Mouse (Mus musculus) heart, adult 9 months (tissue): ENCODE measurements around the gene Zfp30.
A peak's percentile ranks its signal among the peaks of the same experiment; 100 is the strongest.

Experiments used
- DNase-seq, 2 experiments: peaks; one replicate each; pipeline ENCODE4 v3.0.0; 2022; ENCODE audit warnings: low spot score in 2 of 2

Gene Zfp30

GRCm38 (mm10) chr7:29783871-29784551, at the start of gene Zfp30:
TSS of gene Zfp30 (plus strand) at chr7:29783998.
- peak; percentile 82 for DNase-seq

DNA sequence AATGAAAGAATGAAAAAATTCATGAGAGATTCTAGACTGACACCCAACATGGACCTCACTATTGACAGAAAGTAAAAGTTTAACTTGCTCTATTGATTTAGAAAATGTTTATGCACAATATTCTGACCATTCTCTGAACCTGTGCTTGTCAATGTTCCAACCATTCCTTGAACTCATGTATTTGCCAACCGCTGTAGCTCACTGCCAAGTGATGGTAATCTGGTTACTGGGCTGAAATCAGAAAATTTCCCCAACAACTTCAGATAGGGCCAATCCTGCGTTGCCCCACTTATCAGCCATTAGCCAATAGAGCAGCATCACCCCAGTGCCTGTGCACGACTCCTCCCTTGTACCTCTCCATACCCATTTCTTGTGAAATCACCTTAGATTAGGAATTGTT, 41.5 kb upstream of the Zfp30 start:
- no peak for DNase-seq

DNA sequence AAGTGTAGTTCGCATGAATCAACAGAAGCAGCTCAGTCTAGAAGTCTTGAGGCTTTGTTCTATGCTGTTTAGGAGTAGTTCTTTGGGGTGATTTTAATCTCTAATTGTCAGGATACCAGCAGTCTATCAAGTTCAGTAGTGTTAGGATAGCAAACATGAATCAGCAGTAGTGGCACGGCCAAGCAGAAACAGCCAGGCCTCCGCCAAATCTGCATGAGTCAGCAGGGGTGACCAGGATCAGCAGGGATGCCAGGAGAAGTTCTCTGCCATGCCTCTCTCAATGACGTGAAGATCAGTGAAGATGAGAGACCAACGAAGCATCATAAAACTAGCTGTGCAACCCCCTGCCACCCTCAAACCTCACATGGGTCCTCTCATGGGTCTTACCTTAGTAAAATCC, 23.3 kb upstream of the Zfp30 start:
- DNase-seq = no peak

DNA sequence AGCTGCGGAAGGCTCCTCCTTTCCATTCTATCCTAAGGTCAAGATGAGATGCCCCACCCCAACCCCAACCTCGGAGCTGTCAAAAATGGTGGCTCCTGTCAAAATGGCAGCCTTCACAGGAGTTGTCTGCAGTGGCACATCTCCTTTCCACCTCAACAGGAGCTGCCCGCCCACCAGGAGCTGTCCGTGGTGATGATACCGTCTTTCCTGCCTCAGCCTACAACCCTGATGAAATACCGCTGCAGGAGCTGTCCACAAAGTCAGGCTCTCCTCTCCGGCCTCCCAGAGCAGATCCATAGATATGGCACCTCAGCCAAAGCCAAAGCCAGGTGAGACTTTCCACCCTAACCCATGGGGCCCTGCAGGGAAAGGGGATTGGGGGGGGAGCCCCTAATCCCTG, 19.1 kb upstream of the Zfp30 start:
- no peak for DNase-seq

DNA sequence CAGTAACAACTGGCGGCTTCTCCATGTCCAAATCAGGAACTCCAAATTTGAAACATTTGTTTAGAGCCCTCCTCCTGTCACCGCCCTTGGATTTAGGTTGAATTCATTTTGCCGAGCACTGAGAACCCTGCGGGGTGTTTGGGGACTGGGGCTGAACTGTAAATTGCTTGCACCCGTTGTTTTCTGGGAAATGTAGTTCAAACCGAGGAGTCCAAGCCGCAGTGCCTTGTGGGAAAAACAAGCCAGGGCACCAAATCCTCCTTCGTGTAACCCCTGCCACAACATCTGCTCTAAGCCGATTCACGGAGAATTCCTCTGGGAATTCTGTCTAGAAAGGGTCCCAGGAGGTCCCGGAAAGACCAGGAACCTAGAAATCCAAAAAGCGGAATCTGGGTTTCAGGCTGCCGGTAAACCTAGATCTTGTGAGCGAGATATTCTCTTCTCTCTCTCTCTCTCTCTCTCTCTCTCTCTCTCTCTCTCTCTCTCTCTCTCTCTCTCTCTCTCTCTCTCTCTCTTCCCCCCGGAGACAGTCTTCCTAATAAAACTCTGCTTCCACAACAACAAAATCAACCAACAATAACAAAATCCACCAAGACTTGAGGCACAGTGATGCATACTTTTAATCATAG, 16.6 kb upstream of the Zfp30 start:
- peak; percentile 79 to 85 for DNase-seq

GRCm38 (mm10) chr7:29768090-29768900, 15.5 kb upstream of the Zfp30 start, which contains the start of gene Zfp84:
TSS of gene Zfp84 (plus strand) at chr7:29768552.
- peak; percentile 95 to 97 for DNase-seq

GRCm38 (mm10) chr7:29768980-29769379, 14.8 kb upstream of the Zfp30 start:
- DNase-seq = no peak

DNA sequence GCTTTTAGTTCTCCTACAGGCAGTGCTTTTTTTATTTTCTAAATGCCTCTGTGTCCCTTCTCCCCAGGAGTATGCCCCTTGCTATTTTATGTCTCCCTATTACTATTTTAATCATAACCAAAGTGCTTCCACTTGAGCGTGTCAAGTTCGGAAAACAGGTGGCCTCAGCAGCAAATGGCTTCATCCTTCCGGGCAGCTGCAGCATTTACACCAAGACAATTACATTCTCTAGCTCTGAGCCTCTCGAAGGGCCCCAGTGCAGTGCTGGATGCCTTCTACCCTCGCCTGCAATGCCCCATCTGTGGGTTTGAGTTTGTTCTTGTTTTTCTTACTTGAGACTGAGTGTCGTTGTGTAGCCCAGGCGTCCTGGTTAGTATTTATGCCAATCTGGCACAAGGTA, 10.3 kb upstream of the Zfp30 start:
- no peak for DNase-seq

- no peak for DNase-seq
Observed at GRCm38 (mm10) chr7:29774371-29774770, 9.4 kb upstream of the Zfp30 start.

- DNase-seq = no peak
Observed at GRCm38 (mm10) chr7:29776568-29776967, 7.2 kb upstream of the Zfp30 start.

DNA sequence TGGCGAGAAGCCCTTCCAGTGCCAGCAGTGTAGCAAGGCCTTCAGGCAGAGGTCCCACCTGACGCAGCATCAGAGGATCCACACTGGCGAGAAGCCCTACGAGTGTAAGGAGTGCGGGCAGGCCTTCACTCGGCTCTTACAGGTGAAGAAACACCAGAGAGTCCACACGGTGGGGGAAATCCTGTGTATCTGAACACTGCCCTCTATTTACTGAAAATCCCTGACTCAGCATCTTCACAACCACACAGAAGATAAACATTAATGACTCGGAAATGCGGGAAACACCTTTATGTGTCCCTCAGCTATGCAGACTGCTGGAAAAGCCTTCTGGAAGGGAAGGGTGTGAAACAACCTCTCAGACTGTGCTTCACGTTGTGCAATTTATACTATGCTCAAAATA, 6.4 kb upstream of the Zfp30 start:
- DNase-seq = no peak

DNA sequence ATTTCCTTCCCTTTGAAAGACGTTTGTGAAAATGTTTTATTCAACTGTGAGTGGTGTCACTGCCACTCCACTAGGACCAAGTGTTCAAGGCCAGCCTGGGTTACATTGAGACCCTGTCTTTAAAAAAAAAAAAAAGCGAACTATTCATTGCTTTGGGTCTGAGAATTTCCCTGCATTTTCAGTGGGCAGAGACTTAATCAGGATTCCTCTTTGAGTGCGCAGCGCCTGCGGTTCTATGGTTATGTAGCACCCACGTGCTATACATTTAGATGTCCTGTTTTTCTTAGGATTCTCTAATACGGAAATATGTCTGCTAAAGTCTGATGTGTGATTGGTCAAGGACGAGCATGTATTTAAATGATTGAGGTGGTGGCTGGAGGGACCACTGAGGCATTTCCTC, 1.2 kb downstream of the Zfp30 start:
- no peak for DNase-seq

DNA sequence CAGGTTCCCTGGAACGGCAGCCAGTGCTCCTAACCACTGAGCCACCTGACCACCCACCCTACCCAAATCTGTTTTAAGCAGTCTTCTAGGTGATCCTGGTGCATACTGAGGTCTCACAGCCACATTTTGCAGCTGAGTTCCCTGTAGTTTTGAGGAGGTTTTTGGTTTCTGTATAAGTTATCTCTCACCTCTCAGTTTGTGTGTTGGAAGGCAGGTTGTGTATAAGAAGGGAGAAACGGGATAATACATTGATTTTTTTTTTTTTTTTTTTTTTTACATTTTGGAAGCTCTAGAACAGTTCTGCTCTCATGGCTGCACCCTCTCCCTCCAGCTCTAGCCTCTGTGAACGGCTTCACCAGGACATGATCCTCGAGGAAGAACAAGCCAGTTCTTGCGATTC, 2.1 kb downstream of the Zfp30 start:
- no peak for DNase-seq

- DNase-seq = no peak
Observed at GRCm38 (mm10) chr7:29792906-29793305, 9.1 kb downstream of the Zfp30 start.

GRCm38 (mm10) chr7:29807046-29807445, 23.2 kb downstream of the Zfp30 start:
- DNase-seq = no peak

DNA sequence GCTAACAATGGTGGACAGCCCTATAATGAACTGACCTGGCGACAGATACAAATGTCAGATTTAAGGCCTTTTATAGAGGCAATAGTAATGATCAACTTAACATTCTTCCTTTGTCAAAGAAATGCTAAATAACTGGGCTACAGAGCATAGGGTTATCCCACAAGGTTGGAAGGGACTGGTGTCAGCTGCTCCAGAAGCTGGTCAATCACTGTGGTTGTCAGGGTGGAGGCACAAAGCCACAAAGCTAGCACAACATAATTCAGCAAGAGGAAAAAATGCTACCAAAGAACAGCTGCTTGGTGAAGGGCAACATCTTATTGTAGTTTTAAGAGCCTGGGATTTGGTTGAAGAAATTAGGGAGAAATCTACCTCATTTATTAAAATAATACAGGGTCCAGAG, 28.4 kb downstream of the Zfp30 start:
- no peak for DNase-seq

- DNase-seq = no peak
Observed at GRCm38 (mm10) chr7:29814381-29814780, 30.6 kb downstream of the Zfp30 start.

DNA sequence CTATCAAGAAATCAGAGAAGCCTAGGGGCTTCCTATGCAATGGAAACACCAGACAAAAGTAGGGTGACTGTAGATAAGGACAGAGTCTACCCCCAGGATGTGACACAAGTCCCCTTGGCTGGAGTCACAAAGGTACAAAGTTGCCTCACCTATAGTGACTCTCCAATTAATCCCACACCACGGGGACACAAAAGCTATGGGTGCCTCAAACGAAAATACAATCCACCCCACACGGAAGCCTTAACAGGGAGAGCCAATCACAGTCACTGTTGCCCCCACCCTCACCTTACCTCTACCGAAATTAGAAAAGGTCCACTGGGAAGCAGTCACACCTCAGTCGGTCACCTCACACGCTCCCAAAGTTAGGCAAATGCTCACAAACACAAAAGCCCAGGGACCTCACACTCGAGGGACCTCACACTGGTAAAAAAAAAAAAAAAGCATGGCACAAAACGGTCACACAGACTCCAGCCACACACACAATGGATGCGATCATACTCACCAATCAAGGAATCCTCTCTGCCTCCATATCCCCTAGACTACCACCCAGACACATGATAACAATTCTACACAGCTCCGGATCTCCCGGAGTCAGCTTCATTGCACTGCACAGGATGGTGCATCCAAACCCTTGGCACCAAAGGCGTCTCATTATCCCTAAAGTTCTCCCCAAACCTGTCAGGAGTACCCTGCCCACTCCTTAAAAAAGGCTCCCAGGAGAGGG, 31.4 kb downstream of the Zfp30 start:
- no peak for DNase-seq

GRCm38 (mm10) chr7:29815910-29816429, 32.2 kb downstream of the Zfp30 start, which contains the start of gene Zfp790:
TSS of gene Zfp790 (plus strand) at chr7:29816114.
- DNase-seq = peak; percentile 92 to 94

DNA sequence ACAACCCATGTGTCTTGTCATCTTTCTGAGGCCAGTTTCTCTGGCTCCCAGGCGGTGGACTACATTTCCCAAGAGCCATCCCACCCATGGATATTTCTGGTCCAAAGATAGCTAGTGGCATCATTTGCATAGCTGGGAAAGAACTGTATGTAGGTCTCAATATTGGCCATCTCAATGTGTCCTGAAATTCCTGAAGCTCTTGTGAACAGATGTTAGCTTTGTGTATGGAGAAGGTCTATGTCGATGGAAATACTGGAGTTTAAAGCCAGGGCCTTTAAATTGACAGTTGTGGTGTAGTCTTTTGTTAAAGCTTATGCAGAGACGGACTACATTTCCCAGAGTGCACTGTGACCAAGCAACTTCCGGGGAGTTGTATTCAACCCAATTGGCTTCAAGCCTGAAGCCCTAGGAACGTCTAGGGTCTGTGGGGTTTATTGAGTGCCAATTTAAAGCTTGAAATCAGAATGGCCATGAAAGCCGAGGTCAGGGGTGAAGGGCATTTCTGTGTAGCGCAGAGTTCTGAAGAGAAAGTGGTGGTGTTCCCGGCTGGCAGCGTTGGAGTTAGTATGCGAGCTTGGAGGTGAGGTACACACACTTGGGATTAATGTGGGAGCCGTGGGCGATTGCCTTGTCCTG, 34.9 kb downstream of the Zfp30 start:
- DNase-seq = peak; percentile 72 to 82

GRCm38 (mm10) chr7:29828001-29828400, 44.2 kb downstream of the Zfp30 start:
- DNase-seq = no peak
